Mouse (Mus musculus) spleen, embryonic (tissue): Measurements from ENCODE around the gene Gbx1.

ENCODE experiments used
- CTCF ChIA-PET: fragments of 350-600 bp; sonication (Branson Sonifier 250); formaldehyde crosslinking; loops from one replicate; lab custom pipeline; 2022; lab: Charles Lee

The Gbx1 gene

GRCm38 (mm10) chr5:24481647-24482046 is 45.4 kb downstream of the Gbx1 start:
- CTCF ChIA-PET, result no interaction called here

- CTCF ChIA-PET, result no interaction called here
These were observed 49.1 kb downstream of the Gbx1 start for GRCm38 (mm10) chr5:24477909-24478308.

GRCm38 (mm10) chr5:24475476-24476241 is 51.3 kb downstream of the Gbx1 start:
- CTCF ChIA-PET, result interaction anchor here (0.6 kb wide), 1 partner anchor 49 kb away, joined by 3 read pairs; no protein-coding TSS in a partner anchor

- CTCF ChIA-PET, result no interaction called here
These were observed 52.2 kb downstream of the Gbx1 start for GRCm38 (mm10) chr5:24474723-24475261.

- CTCF ChIA-PET, result no interaction called here
These were observed 52.8 kb downstream of the Gbx1 start for GRCm38 (mm10) chr5:24474025-24474722.

- CTCF ChIA-PET, result interaction anchor here (0.6 kb wide), 1 partner anchor 712 kb away, joined by 9 read pairs; no protein-coding TSS in a partner anchor
These were observed 54.0 kb downstream of the Gbx1 start for GRCm38 (mm10) chr5:24472884-24473619.

GRCm38 (mm10) chr5:24470600-24470999 is 56.4 kb downstream of the Gbx1 start:
- CTCF ChIA-PET, result interaction anchor here (0.6 to 1.2 kb wide), 2 partner anchors 55 to 281 kb away, joined by 5 to 12 read pairs; no protein-coding TSS in a partner anchor

GRCm38 (mm10) chr5:24466762-24467161 is 60.2 kb downstream of the Gbx1 start:
- CTCF ChIA-PET, result no interaction called here

- CTCF ChIA-PET, result no interaction called here
These were observed 71.4 kb downstream of the Gbx1 start for GRCm38 (mm10) chr5:24455613-24456012.

- CTCF ChIA-PET, result no interaction called here
These were observed 71.9 kb downstream of the Gbx1 start for GRCm38 (mm10) chr5:24455076-24455475.

- CTCF ChIA-PET, result interaction anchor here (0.6 kb wide), 1 partner anchor 40 kb away, joined by 3 read pairs; no protein-coding TSS in a partner anchor
These were observed 73.1 kb downstream of the Gbx1 start for GRCm38 (mm10) chr5:24453985-24454303.

GRCm38 (mm10) chr5:24453283-24453984 is 73.6 kb downstream of the Gbx1 start:
- CTCF ChIA-PET, result no interaction called here
